In genomic region chr13:8334580-8334979, GRCm38 (mm10) we compare ENCODE assay signal across 22 mouse cellular contexts.
DNase-seq lines count a peak whose midpoint lies in the region; ATAC-seq and TF ChIP-seq lines count a peak whose summit lies in the region.
"Had no signal": no experiment of that assay in that cellular context is flagged by ENCODE, and none has a peak within 500 bp of the region (broad histone marks: within the 10 kb centered on the region; RNA-seq: fewer than 3 reads in every experiment).

No protein-coding gene starts in this region.

- H3K4me3 ChIP-seq in forebrain, embryonic 13.5 days = no peak overlapping the region
- no peak overlapping the region for H3K4me3 ChIP-seq in forebrain, embryonic 10.5 days
- H3K4me3 ChIP-seq in neural tube, embryonic 11.5 days (ENCODE audit: low read depth, low read length) = no peak overlapping the region
- no peak overlapping the region for H3K4me3 ChIP-seq in midbrain, postnatal 0 days (ENCODE audit: low read depth, low read length)
- H3K4me3 ChIP-seq: embryonic facial prominence, embryonic 15.5 days had no signal

- H3K27ac ChIP-seq in forebrain, embryonic 13.5 days = no peak overlapping the region
- no peak overlapping the region for H3K27ac ChIP-seq in forebrain, embryonic 10.5 days
- H3K27ac ChIP-seq in neural tube, embryonic 11.5 days (ENCODE audit: low read depth, low read length) = 0 out of 2 replicates have a peak overlapping the region, but pooled peaks have one; percentile 29
- no peak overlapping the region for H3K27ac ChIP-seq in midbrain, postnatal 0 days (ENCODE audit: low read depth, low read length)
- H3K27ac ChIP-seq: embryonic facial prominence, embryonic 15.5 days; stomach, postnatal 0 days had no signal

- no peaks in the 10 kb centered on the region; the same call in 1 of the 2 replicates for H3K27me3 ChIP-seq in forebrain, embryonic 13.5 days
- H3K27me3 ChIP-seq in forebrain, embryonic 10.5 days (ENCODE audit: poor library complexity, severe bottlenecking) = peaks cover 80% of the 10 kb centered on the region
- no peaks in the 10 kb centered on the region for H3K27me3 ChIP-seq in neural tube, embryonic 11.5 days (ENCODE audit: control insufficient read depth, insufficient read depth, low read length)
- no peaks in the 10 kb centered on the region for H3K27me3 ChIP-seq in midbrain, postnatal 0 days (ENCODE audit: insufficient read depth, low read length)
- H3K27me3 ChIP-seq: embryonic facial prominence, embryonic 15.5 days had no signal

- WGBS in forebrain, embryonic 13.5 days = 23% methylated on average over 4 of the region's 4 CpGs
- WGBS in forebrain, embryonic 10.5 days = 34% methylated on average over 4 of the region's 4 CpGs
- 68% methylated on average over 4 of the region's 4 CpGs for WGBS in neural tube, embryonic 11.5 days
- 27% methylated on average over 4 of the region's 4 CpGs for WGBS in midbrain, postnatal 0 days

- TF ChIP-seq CTCF in midbrain, postnatal 0 days (IDR thresholded peaks at IDR 0.05) = no peak

- no peak overlapping the region for H3K4me2 ChIP-seq in forebrain, embryonic 13.5 days
- H3K4me2 ChIP-seq in neural tube, embryonic 11.5 days (ENCODE audit: low read depth) = no peak overlapping the region
- H3K4me2 ChIP-seq in midbrain, postnatal 0 days (ENCODE audit: low read depth, low read length, poor library complexity, severe bottlenecking) = no peak overlapping the region
- H3K4me2 ChIP-seq: embryonic facial prominence, embryonic 15.5 days; liver, embryonic 11.5 days had no signal

- DNase-seq in forebrain, embryonic 10.5 days (ENCODE audit: extremely low spot score, low spot score) = no peak
- no peak for DNase-seq in neural tube, embryonic 11.5 days (ENCODE audit: low spot score)
- DNase-seq in neural tube, embryonic 10.5 days (ENCODE audit: extremely low spot score, low spot score) = no peak
- peak; percentile 39 for DNase-seq in midbrain, postnatal 0 days (ENCODE audit: low spot score)
- no peak for DNase-seq in layer of hippocampus, adult 11-12 months (ENCODE audit: low spot score)
- DNase-seq in lung, postnatal 10 days = no peak
- no peak for DNase-seq in thymus, postnatal 10 days (ENCODE audit: low spot score in 2 of 2)
- DNase-seq: adrenal gland, postnatal 10 days; cerebellum, adult 9-11 months; gastrocnemius, postnatal 36 days; kidney, adult 8-10 months; kidney, postnatal 14 days; lung, adult 2 months; lung, postnatal 4 days; right cerebral cortex, postnatal 4 days had no signal

- no peaks in the 10 kb centered on the region for H3K9me3 ChIP-seq in forebrain, embryonic 13.5 days (replicated peaks)
- H3K9me3 ChIP-seq in forebrain, embryonic 10.5 days = no peaks in the 10 kb centered on the region
- no peaks in the 10 kb centered on the region for H3K9me3 ChIP-seq in neural tube, embryonic 11.5 days (ENCODE audit: control insufficient read depth, low read length)
- no peaks in the 10 kb centered on the region for H3K9me3 ChIP-seq in midbrain, postnatal 0 days (ENCODE audit: low read length)
- H3K9me3 ChIP-seq: embryonic facial prominence, embryonic 15.5 days; G1E had no signal

- H3K9ac ChIP-seq in forebrain, embryonic 13.5 days = no peak overlapping the region
- no peak overlapping the region for H3K9ac ChIP-seq in neural tube, embryonic 11.5 days (ENCODE audit: low read length)
- no peak overlapping the region for H3K9ac ChIP-seq in midbrain, postnatal 0 days (replicated peaks; ENCODE audit: low read length, poor library complexity, severe bottlenecking)
- H3K9ac ChIP-seq: embryonic facial prominence, embryonic 15.5 days had no signal

- H3K36me3 ChIP-seq in forebrain, embryonic 13.5 days (ENCODE audit: poor library complexity, severe bottlenecking) = no peaks in the 10 kb centered on the region
- H3K36me3 ChIP-seq in forebrain, embryonic 10.5 days (replicated peaks) = no peaks in the 10 kb centered on the region
- H3K36me3 ChIP-seq in neural tube, embryonic 11.5 days (ENCODE audit: control insufficient read depth, insufficient read depth, low read length) = no peaks in the 10 kb centered on the region
- H3K36me3 ChIP-seq in midbrain, postnatal 0 days (ENCODE audit: insufficient read depth, low read length) = no peaks in the 10 kb centered on the region
- H3K36me3 ChIP-seq: embryonic facial prominence, embryonic 15.5 days; G1E had no signal

- peak; percentile 31; the same call in 1 of the 2 replicates for ATAC-seq in forebrain, embryonic 13.5 days
- no peak; the same call in 1 of the 2 replicates for ATAC-seq in neural tube, embryonic 11.5 days (ENCODE audit: insufficient read depth, low FRiP score, low TSS enrichment)
- ATAC-seq in midbrain, postnatal 0 days (ENCODE audit: low FRiP score) = 0 out of 2 replicates have a peak, but pooled peaks have one; percentile 45
- ATAC-seq: activated CD4-positive, CD25-positive, alpha-beta regulatory T cell, adult 4 months; inflammation-experienced regulatory T-cells, adult 6 months had no signal

- peaks cover 22% of the 10 kb centered on the region for H3K4me1 ChIP-seq in forebrain, embryonic 13.5 days
- H3K4me1 ChIP-seq in forebrain, embryonic 10.5 days = peaks cover 26% of the 10 kb centered on the region
- 0 out of 2 replicates have a peak, but pooled peaks cover 3% of the 10 kb centered on the region for H3K4me1 ChIP-seq in neural tube, embryonic 11.5 days (ENCODE audit: control insufficient read depth, insufficient read depth, low read length)
- H3K4me1 ChIP-seq in midbrain, postnatal 0 days (ENCODE audit: insufficient read depth, low read length) = 0 out of 2 replicates have a peak, but pooled peaks cover 6% of the 10 kb centered on the region
- H3K4me1 ChIP-seq: embryonic facial prominence, embryonic 15.5 days had no signal
